In the genomic region with DNA sequence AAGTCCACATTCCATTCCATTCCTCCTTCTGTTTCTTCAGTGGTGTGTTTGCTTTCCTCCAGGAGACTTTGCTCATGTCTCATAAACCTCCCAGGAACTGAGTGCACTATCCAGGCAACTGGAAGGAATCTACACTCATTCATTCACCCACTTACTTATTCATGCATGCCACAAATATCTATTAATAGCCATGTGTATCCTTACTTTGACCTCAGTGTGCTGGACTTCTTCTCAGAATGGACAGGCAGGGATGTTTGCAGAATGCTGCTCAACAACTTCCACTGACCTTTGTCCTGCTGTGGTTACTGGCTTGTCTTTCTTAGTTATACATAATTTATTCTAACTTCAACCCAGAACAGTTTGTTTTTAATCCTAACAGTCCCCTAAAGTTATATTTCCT, we compare ENCODE assay signal across 22 mouse cellular contexts. TPM values are rescaled to one million over a fixed set of nuclear protein-coding genes. Genes with fewer than 3 reads are reported as not detected.
A peak's percentile ranks its signal among the peaks of the same experiment; 100 is the strongest.
DNase-seq lines count a peak whose midpoint lies in the region; ATAC-seq lines count a peak whose summit lies in the region.
"Had no signal": no experiment of that assay in that cellular context is flagged by ENCODE, and none has a peak within 500 bp of the region (broad histone marks: within the 10 kb centered on the region; RNA-seq: fewer than 3 reads in every experiment).

No protein-coding gene starts in this region.

- intact Hi-C loops in left cerebral cortex, postnatal 10 days (cut with DNase I), result no loop called here

- peak; percentile 63 for ATAC-seq in heart, embryonic 16.5 days (replicated peaks; ENCODE audit: extremely low read depth, insufficient read depth, low FRiP score)
- ATAC-seq: hindbrain, embryonic 16.5 days; liver, postnatal 0 days had no signal

- H3K4me3 ChIP-seq in heart, embryonic 16.5 days (ENCODE audit: low read length), result no peak overlapping the region
- H3K4me3 ChIP-seq: embryonic facial prominence, embryonic 10.5 days; heart, embryonic 10.5 days; limb, embryonic 15.5 days; midbrain, embryonic 12.5 days; neural tube, embryonic 12.5 days had no signal

- H3K27me3 ChIP-seq in heart, embryonic 16.5 days (ENCODE audit: control insufficient read depth, insufficient read depth, low read length), result no peaks in the 10 kb centered on the region
- H3K27me3 ChIP-seq: limb, embryonic 15.5 days; midbrain, embryonic 12.5 days; neural tube, embryonic 12.5 days had no signal

- H3K9me3 ChIP-seq in heart, embryonic 16.5 days (replicated peaks; ENCODE audit: control insufficient read depth, low read length), result no peaks in the 10 kb centered on the region
- H3K9me3 ChIP-seq: embryonic facial prominence, embryonic 10.5 days; G1E; heart, embryonic 10.5 days; limb, embryonic 15.5 days; midbrain, embryonic 12.5 days; neural tube, embryonic 12.5 days had no signal

- H3K4me1 ChIP-seq in heart, embryonic 16.5 days (ENCODE audit: control insufficient read depth, insufficient read depth, low read length), result peaks cover 6% of the 10 kb centered on the region
- H3K4me1 ChIP-seq: embryonic facial prominence, embryonic 10.5 days; heart, embryonic 10.5 days; limb, embryonic 15.5 days; midbrain, embryonic 12.5 days; neural tube, embryonic 12.5 days had no signal

- no peaks in the 10 kb centered on the region for H3K36me3 ChIP-seq in heart, embryonic 16.5 days (ENCODE audit: control insufficient read depth, insufficient read depth)
- H3K36me3 ChIP-seq: embryonic facial prominence, embryonic 10.5 days; G1E; heart, embryonic 10.5 days; limb, embryonic 15.5 days; midbrain, embryonic 12.5 days; neural tube, embryonic 12.5 days had no signal

- no peak overlapping the region for H3K27ac ChIP-seq in heart, embryonic 16.5 days (ENCODE audit: low read length)
- H3K27ac ChIP-seq: embryonic facial prominence, embryonic 10.5 days; heart, embryonic 10.5 days; limb, embryonic 15.5 days; midbrain, embryonic 12.5 days; neural tube, embryonic 12.5 days had no signal

- no peak overlapping the region for H3K4me2 ChIP-seq in heart, embryonic 16.5 days (ENCODE audit: low read depth, low read length)
- H3K4me2 ChIP-seq: limb, embryonic 15.5 days; midbrain, embryonic 12.5 days; neural tube, embryonic 12.5 days had no signal

- DNase-seq in heart, adult 8-10 months (ENCODE audit: low spot score), result no peak
- peak; percentile 55 for DNase-seq in Muller cell, postnatal 12 days (ENCODE audit: inconsistent ontology term)
- peak; percentile 66 to 90 for DNase-seq in kidney, adult 8-10 months
- DNase-seq in kidney, postnatal 25 days, result peak; percentile 63 to 75
- no peak for DNase-seq in thymus, postnatal 14 days
- no peak for DNase-seq in left cerebral cortex, postnatal 10 days (ENCODE audit: extremely low spot score in 1 of 2, low spot score in 2 of 2)
- DNase-seq in frontal cortex, postnatal 10 days (ENCODE audit: low spot score in 2 of 2), result no peak
- DNase-seq: adrenal gland, adult 2 months; cerebellum, adult 8-10 months; gastrocnemius, postnatal 25 days; heart, postnatal 4 days; liver, postnatal 0 days; lung, postnatal 10 days; thymus, postnatal 36 days had no signal

- H3K9ac ChIP-seq in heart, embryonic 16.5 days (ENCODE audit: low read length), result no peak overlapping the region
- H3K9ac ChIP-seq: limb, embryonic 15.5 days; liver, postnatal 0 days; midbrain, embryonic 12.5 days; neural tube, embryonic 12.5 days had no signal

RNA-seq across cellular contexts. Expression of a gene that starts 23.1 kb away (rescaled TPM):
- polyA plus RNA-seq in heart, embryonic 16.5 days (2015; fragmentation: Nextera tagmentation; extraction: Ambion mirVana), result 2.0 and 2.2 TPM in 2 replicates
- under 1 TPM; 0.17 to 0.24 (median 0.20) TPM for total RNA-seq in heart, adult 8-10 months (2022)
- 10 to 100 TPM; 76.7 to 80.9 TPM for total RNA-seq in left cerebral cortex, postnatal 10 days (2021)
- polyA plus RNA-seq: G1E had no signal

RNA-seq across cellular contexts. Expression of a gene that starts 54.7 kb away (rescaled TPM):
- polyA plus RNA-seq in heart, embryonic 16.5 days (2015; fragmentation: Nextera tagmentation; extraction: Ambion mirVana), result 110 and 120 TPM in 2 replicates
- total RNA-seq in heart, adult 8-10 months (2022), result 10 to 100 TPM; 44.0 to 51.5 (median 47.5) TPM
- 10 to 100 TPM; 53.4 to 63.5 TPM for total RNA-seq in left cerebral cortex, postnatal 10 days (2021)

Comparison
In these comparisons a context has a peak if more than half of its experiments do, and no peak if none do; other contexts are left out.
1. DNase-seq: peak in Muller cell, postnatal 12 days (single experiment), kidney, adult 8-10 months (2 of 2) and kidney, postnatal 25 days (2 of 2); none in heart, adult 8-10 months (single experiment), thymus, postnatal 14 days (single experiment), left cerebral cortex, postnatal 10 days (0 of 2) and frontal cortex, postnatal 10 days (0 of 2).
2. RNA of a gene that starts 23.1 kb away (total RNA-seq): 76.7 to 80.9 TPM in left cerebral cortex, postnatal 10 days; 0.17 to 0.24 TPM in heart, adult 8-10 months; every median in the first group is over 10 times any median in the second.